Mouse (Mus musculus) testis, postnatal 14 days (tissue): ENCODE data around the gene Dvl2.

Source experiments
- DNase-seq: peaks from one replicate; pipeline ENCODE4 v3.0.0; 2021; ENCODE audit warnings: low spot score

The Dvl2 gene

DNA sequence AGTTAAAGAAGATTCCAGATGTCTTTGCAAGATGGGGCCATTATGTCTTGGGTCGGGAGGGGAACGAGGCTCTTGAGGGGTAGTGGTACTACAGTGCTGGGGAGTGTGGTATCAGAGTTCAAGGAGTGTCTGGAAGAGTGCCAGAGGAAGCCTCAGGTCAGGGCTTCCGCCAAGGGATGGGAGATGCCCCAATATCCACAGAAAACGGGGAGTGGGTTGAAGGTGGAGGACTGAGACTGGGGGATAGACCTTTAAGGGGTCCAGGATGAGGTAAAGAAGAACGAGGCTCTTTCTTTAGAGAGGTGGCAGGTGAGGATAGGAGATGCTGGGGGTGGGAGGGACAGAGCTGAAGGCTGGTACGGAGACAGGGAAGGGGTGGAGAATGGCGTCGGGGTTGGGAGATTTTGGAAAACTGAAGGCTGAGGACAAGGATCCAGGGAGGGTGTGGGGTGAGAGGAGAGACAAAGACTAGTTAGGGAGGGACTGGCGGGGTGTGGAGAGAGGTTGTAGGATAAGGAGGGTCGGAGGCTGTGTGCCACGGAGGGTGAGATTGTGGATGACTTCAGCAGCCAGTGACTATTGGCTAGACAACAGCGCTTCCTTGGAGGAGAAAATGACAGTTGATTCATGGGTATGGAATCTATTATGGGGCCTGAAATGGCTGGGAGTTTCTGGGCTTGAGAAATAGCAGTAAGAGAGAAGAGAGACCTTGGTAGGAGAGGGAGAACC, 28.2 kb downstream of the Dvl2 start:
- no peak for DNase-seq

DNA sequence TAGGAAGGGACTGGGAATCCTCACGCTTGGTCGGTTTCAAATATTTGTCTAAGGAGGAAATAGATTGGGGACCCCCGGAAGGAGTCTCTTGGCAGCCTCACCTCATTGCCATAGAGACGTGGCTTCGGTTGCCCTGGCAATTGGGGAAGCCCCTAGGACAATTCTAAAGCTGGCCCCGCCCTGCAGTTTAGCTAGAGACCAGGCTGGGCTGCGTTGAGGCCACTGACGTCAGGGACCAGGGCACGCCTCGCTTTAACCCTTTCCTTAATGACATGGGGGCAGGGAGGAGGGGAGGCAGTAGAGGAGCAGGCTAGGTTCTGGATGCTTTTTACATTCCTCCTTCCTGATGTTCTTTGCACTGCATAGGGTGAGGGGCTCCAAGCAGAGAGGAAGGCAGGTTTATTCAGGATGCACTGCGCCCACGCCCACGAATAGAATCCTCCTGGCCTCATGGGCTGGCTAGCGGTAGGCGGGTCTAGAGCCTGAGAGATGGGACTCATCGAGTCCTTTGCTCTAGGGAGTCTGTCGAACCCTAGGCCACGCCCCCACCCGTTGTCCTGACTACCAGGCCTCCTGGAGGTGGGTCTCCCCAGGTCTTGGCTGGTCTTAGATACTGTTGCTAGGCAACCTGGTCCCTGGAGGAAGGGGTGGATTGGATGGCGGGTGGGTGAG, 28.9 kb downstream of the Dvl2 start:
- peak; percentile 85 for DNase-seq

DNA sequence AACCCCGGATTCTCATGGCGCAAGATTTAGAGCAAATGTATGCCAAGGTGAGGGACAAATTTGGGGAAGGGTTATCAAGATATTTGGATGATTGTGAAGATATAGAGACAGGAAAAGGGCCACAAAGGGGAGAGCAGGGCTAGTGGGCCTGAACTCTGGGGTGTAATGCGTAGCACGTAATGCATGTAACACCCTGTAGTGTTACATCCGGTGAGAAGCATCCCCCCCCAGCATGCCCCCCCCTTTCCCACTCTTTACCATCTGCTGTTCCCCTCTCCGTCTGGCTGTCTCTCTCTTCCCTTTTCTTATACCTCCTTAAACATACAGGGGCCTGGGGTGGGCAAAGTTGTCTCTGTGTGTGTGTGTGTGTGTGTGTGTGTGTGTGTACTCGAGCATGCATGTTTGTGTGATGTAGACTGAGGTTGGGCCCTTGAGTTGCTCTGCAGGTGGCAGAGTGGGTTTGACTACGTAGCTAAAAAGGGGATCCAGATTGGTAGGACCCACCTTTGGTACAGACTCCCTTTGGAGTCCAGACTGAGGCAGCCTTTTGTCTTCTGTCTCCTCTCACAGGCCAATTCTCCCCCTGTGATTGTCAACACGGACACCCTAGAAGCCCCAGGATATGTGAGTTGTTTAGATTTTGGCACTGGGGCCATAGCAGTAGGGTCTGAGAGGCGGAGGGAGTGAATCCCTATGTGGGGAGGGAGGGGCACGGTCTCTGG, 29.6 kb downstream of the Dvl2 start:
- no peak for DNase-seq

DNA sequence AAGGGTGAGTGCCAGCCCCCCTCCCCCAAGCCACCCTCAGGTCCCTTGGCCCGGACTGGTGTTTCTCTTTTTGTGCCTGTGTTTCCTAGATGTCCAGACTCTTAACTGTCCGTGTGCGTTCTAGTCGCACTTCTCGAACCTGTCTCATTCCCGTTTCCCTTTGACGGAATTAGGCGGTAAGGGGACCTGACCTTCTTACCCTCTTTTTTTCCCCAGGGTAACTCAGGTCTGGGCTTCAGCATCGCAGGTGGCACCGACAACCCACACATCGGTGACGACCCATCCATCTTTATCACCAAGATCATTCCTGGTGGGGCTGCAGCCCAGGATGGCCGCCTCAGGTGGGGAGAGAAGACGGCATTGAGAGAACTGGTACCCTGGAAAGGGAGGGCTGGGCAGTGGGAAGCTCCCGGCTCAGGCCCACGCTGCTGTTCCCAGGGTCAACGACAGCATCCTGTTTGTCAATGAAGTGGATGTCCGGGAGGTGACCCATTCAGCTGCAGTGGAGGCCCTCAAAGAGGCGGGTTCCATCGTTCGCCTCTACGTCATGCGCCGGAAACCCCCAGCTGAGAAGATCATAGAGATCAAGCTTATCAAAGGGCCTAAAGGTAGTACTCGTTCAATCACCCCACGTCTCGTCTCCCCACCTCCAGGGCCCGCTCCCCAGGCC, 30.4 kb downstream of the Dvl2 start:
- DNase-seq = no peak

DNA sequence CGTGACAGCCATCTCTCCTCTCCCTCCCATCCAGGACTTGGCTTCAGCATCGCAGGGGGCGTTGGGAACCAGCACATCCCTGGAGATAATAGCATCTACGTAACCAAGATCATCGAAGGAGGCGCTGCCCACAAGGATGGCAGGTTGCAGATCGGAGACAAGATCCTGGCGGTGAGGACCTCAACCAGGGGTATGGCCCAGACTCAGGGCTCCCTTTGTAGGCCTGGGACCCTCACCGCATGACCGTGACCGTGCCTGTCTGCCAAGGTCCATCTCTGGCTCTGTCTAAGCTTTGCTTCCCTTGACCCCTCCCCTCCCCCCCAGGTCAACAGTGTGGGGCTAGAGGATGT, 30.9 kb downstream of the Dvl2 start:
- DNase-seq = no peak

DNA sequence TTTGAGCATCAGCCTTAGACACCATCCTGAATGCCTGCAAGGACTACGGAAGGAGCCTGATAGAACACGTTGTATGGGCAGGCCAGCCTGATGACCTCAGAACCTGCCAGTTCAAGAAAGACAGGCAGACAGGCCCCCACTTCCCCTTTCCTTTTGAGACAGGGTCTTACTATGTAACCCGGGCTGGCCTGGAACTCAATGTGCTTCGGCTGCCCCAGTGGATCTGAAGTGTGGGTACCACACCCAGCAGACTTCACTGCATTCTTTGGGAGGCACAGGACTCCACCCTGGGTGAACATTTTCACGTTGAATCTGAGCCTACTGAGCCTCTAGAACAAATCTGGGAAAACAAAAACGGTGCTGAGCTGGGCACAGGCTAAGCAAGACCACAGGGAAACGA, 37.8 kb downstream of the Dvl2 start:
- no peak for DNase-seq

DNA sequence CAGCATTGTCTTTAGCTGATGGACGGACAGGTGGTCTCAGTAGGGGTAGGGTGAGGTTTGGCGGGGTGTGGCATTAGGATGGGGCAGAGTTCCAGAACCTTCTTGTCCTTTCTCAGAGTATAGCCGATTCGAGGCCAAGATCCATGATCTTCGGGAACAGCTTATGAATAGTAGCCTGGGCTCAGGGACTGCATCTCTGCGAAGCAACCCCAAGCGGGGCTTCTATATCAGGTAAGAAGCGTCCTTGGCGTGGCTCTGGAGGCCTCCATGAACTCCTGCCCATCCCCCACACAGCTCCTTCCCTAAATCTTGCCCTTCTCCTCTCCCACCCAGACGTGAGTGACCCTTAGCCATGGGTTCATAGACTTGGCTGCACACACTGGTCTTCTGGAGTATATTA, 39.2 kb downstream of the Dvl2 start:
- no peak for DNase-seq

DNA sequence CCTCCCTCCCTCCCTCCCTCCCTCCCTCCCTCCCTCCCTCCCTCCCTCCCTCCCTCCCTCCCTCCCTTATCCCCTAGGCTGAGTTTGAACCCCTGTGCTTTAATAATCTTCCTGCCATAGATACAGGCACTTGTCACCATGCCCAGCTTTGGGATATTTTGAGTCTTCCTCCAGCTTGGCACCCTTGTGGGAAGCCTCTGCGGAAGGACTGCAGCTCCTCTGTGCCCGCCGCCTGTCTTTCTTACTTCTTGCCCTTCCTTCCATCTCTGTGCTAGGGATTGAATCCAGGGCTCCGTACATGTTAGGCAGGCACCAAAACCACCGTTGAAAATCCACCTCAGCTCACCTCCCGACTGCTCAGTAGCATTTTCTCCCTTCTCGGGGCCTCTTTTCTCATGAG, 39.8 kb downstream of the Dvl2 start:
- DNase-seq = no peak

DNA sequence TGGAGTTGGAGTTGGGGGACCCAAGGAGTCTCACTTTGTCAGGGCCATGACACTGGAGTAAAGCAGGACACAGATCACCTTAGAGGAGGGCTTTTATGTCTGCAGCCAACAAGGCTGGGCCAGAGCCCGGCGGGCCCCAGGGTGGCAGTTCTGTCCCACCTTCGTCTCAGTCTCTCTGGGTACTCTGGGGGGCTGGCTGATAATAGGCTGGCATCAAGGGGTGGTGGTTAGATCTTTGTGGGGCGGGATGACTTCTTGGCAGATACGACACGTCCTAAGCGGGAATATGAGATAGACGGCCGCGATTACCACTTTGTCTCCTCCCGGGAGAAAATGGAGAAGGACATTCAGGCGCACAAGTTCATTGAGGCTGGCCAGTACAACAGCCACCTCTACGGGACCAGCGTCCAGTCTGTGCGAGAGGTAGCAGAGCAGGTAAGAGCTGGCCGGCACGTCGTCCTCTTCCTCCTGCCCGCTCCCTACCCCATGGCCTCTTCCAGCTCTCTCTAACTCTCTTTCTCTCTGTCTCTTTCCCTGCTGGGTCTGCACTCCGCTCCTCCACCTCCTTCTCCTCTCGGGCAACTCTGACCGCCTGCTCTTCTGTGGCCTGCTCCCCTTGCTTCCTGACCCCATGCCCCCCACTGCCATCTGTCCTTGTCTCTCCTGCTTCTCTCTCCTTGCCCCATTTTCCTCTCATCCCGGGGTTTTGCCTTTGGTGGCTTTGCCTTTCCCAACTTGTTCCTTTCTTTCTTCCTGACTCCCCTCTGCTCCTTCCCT, 42.1 kb downstream of the Dvl2 start:
- DNase-seq = no peak

DNA sequence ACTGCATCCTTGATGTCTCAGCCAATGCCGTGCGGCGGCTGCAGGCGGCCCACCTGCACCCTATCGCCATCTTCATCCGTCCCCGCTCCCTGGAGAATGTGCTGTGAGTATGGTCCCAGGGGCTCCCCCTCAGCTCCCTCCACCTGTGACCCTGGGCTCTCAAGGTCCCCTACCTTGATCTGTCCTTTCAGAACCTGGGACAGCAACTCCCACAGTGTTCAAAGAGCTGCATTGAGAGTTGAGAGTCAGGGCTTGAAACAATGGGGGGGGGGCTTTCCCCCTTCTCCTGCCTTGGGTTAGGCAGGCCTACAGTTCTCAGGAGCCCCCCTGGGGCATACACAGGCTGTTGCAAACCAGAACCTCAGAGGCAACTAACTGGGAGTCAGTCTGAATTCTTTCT, 43.3 kb downstream of the Dvl2 start:
- no peak for DNase-seq

DNA sequence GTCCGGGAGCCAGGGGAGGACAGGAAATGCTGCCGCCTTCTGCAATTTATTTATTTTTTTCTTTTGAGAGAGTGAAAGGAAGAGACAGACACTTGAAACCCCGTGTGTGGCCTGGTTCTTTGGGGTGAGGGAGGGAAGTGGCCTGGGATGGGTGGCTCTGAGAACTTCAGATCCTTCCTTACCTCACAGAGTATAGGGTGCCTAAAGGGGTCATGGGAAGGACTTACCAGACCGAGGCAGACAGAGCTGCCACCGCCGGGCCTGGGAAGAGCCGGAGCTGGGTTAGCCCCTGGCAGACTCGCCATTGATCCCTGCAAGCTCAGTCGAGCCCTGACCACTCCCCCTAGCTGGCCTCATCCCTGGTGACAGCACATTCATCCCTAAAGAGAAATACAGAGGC, 45.0 kb downstream of the Dvl2 start:
- DNase-seq = no peak

DNA sequence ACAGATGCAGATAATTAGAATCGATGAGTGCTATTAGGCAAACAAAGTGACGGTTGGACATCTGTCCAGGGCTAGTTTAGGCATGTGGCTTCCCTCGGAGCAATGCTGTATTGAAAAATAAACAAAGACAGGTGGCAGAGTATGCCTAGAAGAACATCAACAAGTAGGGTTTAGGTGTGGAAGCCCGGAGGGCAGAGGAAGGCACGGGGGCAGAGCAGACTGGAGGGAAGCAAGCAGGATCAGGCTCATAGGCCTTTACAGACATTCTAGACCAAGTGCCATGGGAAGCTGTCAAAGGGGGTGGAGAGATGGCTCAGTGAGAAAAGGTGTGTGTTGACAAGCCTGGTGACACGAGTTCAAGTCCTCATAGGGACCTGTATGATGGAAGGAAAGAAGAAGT, 49.0 kb downstream of the Dvl2 start:
- DNase-seq = no peak

DNA sequence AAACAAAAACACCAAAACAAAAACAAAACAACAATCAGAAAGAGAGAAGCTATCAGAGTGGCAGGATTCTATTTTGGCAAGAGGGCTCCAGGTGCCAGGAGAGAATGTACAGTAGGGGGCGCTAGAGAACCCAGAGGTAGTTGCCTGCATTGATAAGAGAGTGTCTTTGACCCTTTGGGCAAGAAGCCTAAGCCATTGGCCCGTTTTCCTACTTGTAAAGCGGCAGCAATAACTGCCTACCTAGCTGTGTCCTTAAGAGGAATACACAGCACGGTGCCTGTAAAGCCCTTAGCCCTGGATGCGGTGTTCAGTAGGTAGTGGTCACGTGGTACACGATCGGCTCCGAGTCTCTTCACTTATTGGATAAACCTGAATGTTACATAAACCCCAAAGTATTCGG, 49.4 kb downstream of the Dvl2 start:
- peak; percentile 40 for DNase-seq

DNA sequence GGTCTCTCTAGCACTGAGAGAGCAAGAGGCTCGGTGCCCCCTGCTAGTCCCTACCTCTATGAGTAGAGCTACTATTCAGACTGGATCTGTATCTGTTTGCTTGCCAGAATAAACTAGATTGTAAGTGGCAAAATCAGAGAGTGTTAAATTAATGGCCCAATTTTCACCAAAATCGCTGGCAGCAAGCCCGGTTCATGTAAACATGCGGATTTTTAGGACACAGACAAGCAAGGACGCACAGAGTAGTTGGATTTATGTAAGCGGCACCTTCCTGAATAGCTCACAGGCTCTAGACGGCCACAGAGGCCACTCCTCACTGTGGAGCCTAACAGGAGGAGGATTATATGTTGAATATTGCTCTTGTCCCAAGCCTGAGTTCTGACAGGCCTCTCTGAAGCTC, 52.8 kb downstream of the Dvl2 start:
- DNase-seq = no peak

DNA sequence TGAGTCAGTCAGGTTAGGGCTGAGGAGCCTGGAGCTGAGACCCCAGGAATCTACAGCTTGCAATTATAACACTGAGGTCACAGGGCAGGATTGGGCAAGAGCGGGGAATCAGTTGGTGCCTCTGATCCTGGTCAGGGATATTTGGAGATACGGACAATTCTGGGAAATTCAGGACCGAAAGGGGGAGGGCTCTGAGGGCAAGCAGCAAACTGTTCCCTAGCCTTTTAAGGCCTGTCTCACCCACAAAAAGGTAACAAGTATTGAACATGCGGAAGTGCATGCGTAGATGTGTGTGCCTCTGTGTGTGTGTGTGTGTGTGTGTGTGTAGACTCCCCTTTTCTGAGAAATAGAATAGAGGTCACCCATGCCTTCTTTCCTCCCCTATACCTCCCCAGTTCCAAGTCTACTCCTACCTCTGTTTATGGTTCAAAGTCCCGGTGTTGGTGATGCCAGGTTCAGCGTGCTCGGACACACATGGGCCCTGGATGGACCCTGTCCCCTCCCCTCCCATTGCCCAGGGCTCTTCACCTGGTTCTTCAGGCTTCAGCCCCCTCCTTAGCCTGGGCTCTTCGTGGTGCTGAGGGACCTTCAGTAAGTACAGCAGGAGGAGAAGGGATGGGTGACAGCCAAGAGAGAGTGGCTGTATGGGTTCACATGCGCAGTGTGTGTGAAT, 53.6 kb downstream of the Dvl2 start, which contains the start of gene Asgr1:
Gene Asgr1 (plus strand): TSS at position 188 of the 673 bp plus-strand sequence.
- no peak for DNase-seq

DNA sequence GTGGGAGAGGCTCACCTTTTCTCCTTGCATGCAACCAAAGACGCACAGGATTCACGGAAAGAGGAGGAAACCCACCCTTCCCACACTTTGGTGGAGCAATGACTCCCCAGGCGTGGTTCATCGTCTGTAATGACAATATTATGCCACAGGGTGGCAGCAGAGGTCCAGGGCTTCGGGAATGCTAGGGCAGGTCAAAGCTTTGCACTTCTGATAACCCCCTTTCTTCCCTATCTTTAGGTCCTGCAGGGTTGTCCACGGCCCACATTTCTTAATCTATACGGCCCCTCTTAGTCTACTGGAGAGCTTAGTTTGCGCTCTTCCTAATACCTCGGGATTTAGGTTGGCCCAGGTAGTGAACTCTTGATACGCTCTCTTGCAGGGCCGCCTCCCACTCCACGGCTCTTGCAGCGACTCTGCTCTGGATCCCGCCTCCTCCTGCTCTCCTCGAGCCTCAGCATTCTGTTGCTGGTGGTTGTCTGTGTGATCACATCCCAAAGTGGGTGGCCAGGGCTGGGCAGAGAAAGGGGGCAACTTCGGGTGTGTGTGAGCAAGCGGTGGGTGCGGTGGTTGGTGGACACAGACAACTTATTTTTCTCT, 55.3 kb downstream of the Dvl2 start:
- peak; percentile 76 for DNase-seq

DNA sequence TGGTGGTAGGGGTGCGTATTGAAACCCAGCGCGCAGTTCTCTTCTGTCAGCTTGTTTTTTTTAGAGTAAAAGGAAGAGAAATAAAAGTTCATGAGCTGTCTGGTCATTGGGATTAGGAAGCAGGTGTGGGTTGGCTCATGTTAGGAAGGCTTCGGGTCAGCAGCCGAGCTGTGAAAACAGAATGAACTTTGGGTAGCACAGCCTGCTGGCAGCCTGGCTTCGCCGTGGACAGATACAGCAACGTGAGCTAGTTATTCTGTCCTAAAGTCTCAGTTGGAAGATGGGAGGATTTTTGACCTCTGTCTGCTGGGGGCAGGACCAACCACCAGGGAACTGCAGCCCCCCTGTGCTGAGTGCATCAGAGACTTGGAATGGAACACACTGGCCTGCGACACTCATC, 57.4 kb downstream of the Dvl2 start:
- no peak for DNase-seq

DNA sequence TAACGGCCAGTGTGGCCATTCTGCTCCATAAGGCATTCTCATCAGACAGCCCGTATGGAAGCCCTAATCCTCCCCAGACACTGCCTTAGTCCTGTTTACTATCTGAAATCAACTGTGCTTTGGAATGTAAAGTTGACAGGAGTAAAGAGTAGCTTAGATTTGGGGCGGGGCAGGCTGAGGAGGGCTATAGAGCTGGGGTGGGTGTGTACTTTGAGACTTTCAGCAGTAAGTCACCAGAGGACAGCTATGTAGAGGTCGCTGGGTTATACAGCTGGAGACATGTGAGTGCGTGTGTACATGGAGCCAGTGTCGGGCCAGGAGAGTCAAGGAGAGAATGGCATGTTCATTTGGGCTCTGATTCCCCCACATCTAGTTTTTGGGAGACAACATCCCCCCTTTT, 59.5 kb downstream of the Dvl2 start:
- no peak for DNase-seq
